Mouse (Mus musculus) limb, embryonic 13.5 days (tissue): ENCODE measurements around the gene Foxred1. TPM values are rescaled to one million over a fixed set of nuclear protein-coding genes. Genes with fewer than 3 reads are reported as not detected.

Experiments used
- ATAC-seq: fragments of 200-750 bp; cut with Nextera tagmentation; 2 replicates; pipeline ENCODE4 v1.8.0; 2017; ENCODE audit warnings: low read depth, moderate number of reproducible peaks, moderate TSS enrichment; ENCODE audit not compliant: low FRiP score
- H3K27ac ChIP-seq: fragments of 300-500 bp; sonication (generic); 2 replicates; pipeline ENCODE4 v1.5.1; 2015; ENCODE audit warnings: inconsistent platforms, mild to moderate bottlenecking, moderate library complexity
- H3K27me3 ChIP-seq: fragments of 300-500 bp; sonication (generic); 2 replicates; pipeline ENCODE4 v1.6.1; 2015; ENCODE audit warnings: mild to moderate bottlenecking, inconsistent platforms
- H3K36me3 ChIP-seq: fragments of 300-500 bp; sonication (generic); 2 replicates; pipeline ENCODE4 v1.6.1; 2015; ENCODE audit warnings: inconsistent platforms, mild to moderate bottlenecking, moderate library complexity
- H3K4me1 ChIP-seq: fragments of 300-500 bp; sonication (generic); 2 replicates; pipeline ENCODE4 v1.6.1; 2015; ENCODE audit warnings: inconsistent platforms
- H3K4me2 ChIP-seq: fragments of 300-500 bp; sonication (generic); replicated peaks from 2 replicates; pipeline ENCODE4 v1.6.1; 2015; ENCODE audit warnings: inconsistent platforms, mild to moderate bottlenecking, moderate library complexity
- H3K4me3 ChIP-seq: fragments of 300-500 bp; sonication (generic); 2 replicates; pipeline ENCODE4 v1.5.1; 2015; ENCODE audit warnings: moderate library complexity, mild to moderate bottlenecking, inconsistent platforms
- H3K9ac ChIP-seq: fragments of 300-500 bp; sonication (generic); 2 replicates; pipeline ENCODE4 v1.6.1; 2015; ENCODE audit warnings: mild to moderate bottlenecking, inconsistent platforms
- H3K9me3 ChIP-seq: fragments of 300-500 bp; sonication (generic); 2 replicates; pipeline ENCODE4 v1.6.1; 2016; ENCODE audit warnings: inconsistent platforms
- WGBS: fragments of 180-500 bp; shearing (Covaris S2); methylation state at CpG from one replicate; pipeline ENCODE4 v1.1.7; 2015; 5-methylcytosine and 5-hydroxymethylcytosine counted together
- polyA plus RNA-seq: library from polyadenylated mRNA; unstranded; fragments of >200 nt; fragmentation: Nextera tagmentation; extraction: Ambion mirVana; gene quantifications from 2 replicates; pipeline ENCODE4 v1.2.1, GENCODE M21; 2015

Foxred1 gene
- polyA plus RNA-seq, 1 experiment from 2014 or later = 44.7 TPM

- 86% methylated on average over 10 of the region's 10 CpGs for WGBS
- H3K9me3 ChIP-seq = no peaks in the 10 kb centered on the region
- peaks cover 52% of the 10 kb centered on the region for H3K36me3 ChIP-seq
- no peak overlapping the region for H3K9ac ChIP-seq
- H3K27ac ChIP-seq = no peak overlapping the region
- H3K4me1 ChIP-seq = no peaks in the 10 kb centered on the region
- no peak overlapping the region for H3K4me3 ChIP-seq
- H3K4me2 ChIP-seq = no peak overlapping the region
- H3K27me3 ChIP-seq = no peaks in the 10 kb centered on the region
- ATAC-seq = no peak
These were observed 23.4 kb downstream of the Foxred1 start for GRCm38 (mm10) chr9:35187351-35187903.

GRCm38 (mm10) chr9:35186430-35186829 is 24.4 kb downstream of the Foxred1 start:
- no peaks in the 10 kb centered on the region for H3K27me3 ChIP-seq
- ATAC-seq = no peak
- H3K4me1 ChIP-seq = no peaks in the 10 kb centered on the region
- H3K9me3 ChIP-seq = no peaks in the 10 kb centered on the region
- no peak overlapping the region for H3K4me2 ChIP-seq
- H3K9ac ChIP-seq = no peak overlapping the region
- H3K27ac ChIP-seq = no peak overlapping the region
- 84% methylated on average over 3 of the region's 4 CpGs for WGBS
- H3K36me3 ChIP-seq = peaks cover 47% of the 10 kb centered on the region
- H3K4me3 ChIP-seq = no peak overlapping the region

- peaks cover 17% of the 10 kb centered on the region for H3K36me3 ChIP-seq
- H3K9me3 ChIP-seq = no peaks in the 10 kb centered on the region
- H3K27ac ChIP-seq = no peak overlapping the region
- WGBS = 65% methylated on average over 5 of the region's 5 CpGs
- no peak overlapping the region for H3K4me2 ChIP-seq
- H3K4me1 ChIP-seq = no peaks in the 10 kb centered on the region
- no peaks in the 10 kb centered on the region for H3K27me3 ChIP-seq
- no peak overlapping the region for H3K9ac ChIP-seq
- H3K4me3 ChIP-seq = no peak overlapping the region
- no peak for ATAC-seq
These were observed 27.5 kb downstream of the Foxred1 start for GRCm38 (mm10) chr9:35183359-35183758.

GRCm38 (mm10) chr9:35182832-35183231 is 28.0 kb downstream of the Foxred1 start:
- no peak for ATAC-seq
- Histone ChIP-seq H3K4me2 (no peak overlapping the region), H3K9me3 (no peaks in the 10 kb centered on the region), H3K4me1 (no peaks in the 10 kb centered on the region), H3K36me3 (peaks cover 12% of the 10 kb centered on the region), H3K27me3 (no peaks in the 10 kb centered on the region), H3K4me3 (no peak overlapping the region), H3K9ac (no peak overlapping the region), H3K27ac (no peak overlapping the region)
- WGBS = 78% methylated on average over 2 of the region's 2 CpGs

GRCm38 (mm10) chr9:35176124-35176659 is 34.7 kb downstream of the Foxred1 start:
- ATAC-seq = no peak
- 52% methylated on average over 14 of the region's 14 CpGs for WGBS
- H3K4me2 ChIP-seq = peak overlapping the region; percentile 81
- no peak overlapping the region for H3K9ac ChIP-seq
- H3K9me3 ChIP-seq = no peaks in the 10 kb centered on the region
- H3K4me1 ChIP-seq = peaks cover 15% of the 10 kb centered on the region
- peak overlapping the region; percentile 66 for H3K4me3 ChIP-seq
- H3K27ac ChIP-seq = no peak overlapping the region
- H3K27me3 ChIP-seq = no peaks in the 10 kb centered on the region
- H3K36me3 ChIP-seq = no peaks in the 10 kb centered on the region

GRCm38 (mm10) chr9:35175251-35176123 is 35.4 kb downstream of the Foxred1 start, which contains the start of gene Dcps:
Gene Dcps, minus strand, starts transcription at chr9:35176061.
- Histone ChIP-seq H3K36me3 (peaks cover 6% of the 10 kb centered on the region), H3K4me2 (peak within 1 kb of the TSS; percentile 81), H3K27ac (peak within 1 kb of the TSS; percentile 85), H3K4me3 (peak within 1 kb of the TSS; percentile 66), H3K27me3 (no peaks in the 10 kb centered on the region), H3K9me3 (no peaks in the 10 kb centered on the region), H3K9ac (peak within 1 kb of the TSS; percentile 72), H3K4me1 (peaks cover 15% of the 10 kb centered on the region)
- under 1% methylated on average over 38 of the region's 38 CpGs for WGBS
- peak; percentile 97 for ATAC-seq

GRCm38 (mm10) chr9:35173331-35173730 is 37.5 kb downstream of the Foxred1 start:
- Histone ChIP-seq H3K4me1 (peaks cover 15% of the 10 kb centered on the region), H3K4me2 (no peak overlapping the region), H3K27me3 (no peaks in the 10 kb centered on the region), H3K27ac (no peak overlapping the region), H3K9me3 (no peaks in the 10 kb centered on the region), H3K9ac (no peak overlapping the region), H3K36me3 (peaks cover 21% of the 10 kb centered on the region), H3K4me3 (no peak overlapping the region)
- 77% methylated on average over 1 of the region's 1 CpGs for WGBS
- ATAC-seq = no peak

- no peak for ATAC-seq
- 89% methylated on average over 7 of the region's 7 CpGs for WGBS
- Histone ChIP-seq H3K36me3 (peaks cover 25% of the 10 kb centered on the region), H3K4me3 (no peak overlapping the region), H3K9me3 (no peaks in the 10 kb centered on the region), H3K4me2 (no peak overlapping the region), H3K27me3 (no peaks in the 10 kb centered on the region), H3K9ac (no peak overlapping the region), H3K4me1 (peaks cover 10% of the 10 kb centered on the region), H3K27ac (no peak overlapping the region)
These were observed 40.8 kb downstream of the Foxred1 start for GRCm38 (mm10) chr9:35170071-35170470.

- H3K4me3 ChIP-seq = no peak overlapping the region
- no peaks in the 10 kb centered on the region for H3K27me3 ChIP-seq
- H3K4me1 ChIP-seq = no peaks in the 10 kb centered on the region
- no peak for ATAC-seq
- H3K9ac ChIP-seq = no peak overlapping the region
- H3K27ac ChIP-seq = no peak overlapping the region
- no peaks in the 10 kb centered on the region for H3K9me3 ChIP-seq
- no peak overlapping the region for H3K4me2 ChIP-seq
- WGBS = 65% methylated on average over 9 of the region's 9 CpGs
- H3K36me3 ChIP-seq = peaks cover 36% of the 10 kb centered on the region
These were observed 43.8 kb downstream of the Foxred1 start for GRCm38 (mm10) chr9:35166798-35167635.

GRCm38 (mm10) chr9:35166144-35166797 is 44.6 kb downstream of the Foxred1 start:
- H3K4me3 ChIP-seq = no peak overlapping the region
- no peaks in the 10 kb centered on the region for H3K27me3 ChIP-seq
- no peak for ATAC-seq
- H3K9ac ChIP-seq = no peak overlapping the region
- no peaks in the 10 kb centered on the region for H3K9me3 ChIP-seq
- H3K36me3 ChIP-seq = peaks cover 38% of the 10 kb centered on the region
- H3K4me2 ChIP-seq = no peak overlapping the region
- H3K27ac ChIP-seq = no peak overlapping the region
- 25% methylated on average over 3 of the region's 3 CpGs for WGBS
- H3K4me1 ChIP-seq = no peaks in the 10 kb centered on the region

GRCm38 (mm10) chr9:35164142-35164874 is 46.5 kb downstream of the Foxred1 start:
- no peak for ATAC-seq

More at GRCm38 (mm10) chr9:35164142-35164874, 46.5 kb downstream of the Foxred1 start:
- Histone ChIP-seq H3K4me2 (no peak overlapping the region), H3K27ac (no peak overlapping the region), H3K4me1 (no peaks in the 10 kb centered on the region), H3K9ac (no peak overlapping the region), H3K36me3 (peaks cover 21% of the 10 kb centered on the region), H3K4me3 (no peak overlapping the region), H3K27me3 (no peaks in the 10 kb centered on the region), H3K9me3 (no peaks in the 10 kb centered on the region)
- 75% methylated on average over 5 of the region's 5 CpGs for WGBS
